Mouse (Mus musculus) gastrocnemius, adult 2 months (tissue): Measurements from ENCODE around the gene Hsd17b2. TPM values are rescaled to one million over a fixed set of nuclear protein-coding genes. Genes with fewer than 3 reads are reported as not detected.
A peak's percentile ranks its signal among the peaks of the same experiment; 100 is the strongest.
"Not testable (repeated sequence)": the region's sequence is repeated elsewhere in the genome, so short reads cannot be mapped to it uniquely, and the experiment has no call there.

Experiments
- DNase-seq: peaks from one replicate; pipeline ENCODE4 v3.0.0; 2022
- H3K27ac ChIP-seq: fragments of 200-600 bp; 2 replicates; pipeline ENCODE4 v1.8.1; 2022; ENCODE audit warnings: mild to moderate bottlenecking
- H3K4me3 ChIP-seq: fragments of 200-600 bp; 2 replicates; pipeline ENCODE4 v1.8.1; 2022; ENCODE audit warnings: mild to moderate bottlenecking, moderate library complexity
- CTCF ChIP-seq: fragments of 200-600 bp; IDR thresholded peaks from 2 replicates; pipeline ENCODE4 v1.8.1; 2022; ENCODE audit warnings: antibody characterized with exemption, mild to moderate bottlenecking, moderate library complexity
- intact Hi-C: fragments of 180-260 bp; cut with DNase I; formaldehyde crosslinking; loops from one replicate; pipeline ENCODE4 v1.15.1; 2025
- total RNA-seq, 2 experiments: library from RNA; stranded (reverse); gene quantifications; 2 replicates each; pipeline ENCODE4 v1.2.3; 2021

The Hsd17b2 gene
- total RNA-seq, 2 experiments from 2014 or later: not detected

GRCm38 (mm10) chr8:117727561-117727960 is 25.9 kb downstream of the Hsd17b2 start:
- Histone ChIP-seq H3K4me3 (no peak overlapping the region), H3K27ac (no peak overlapping the region)
- intact Hi-C loops: no loop called here
- DNase-seq: no peak
- peak; percentile 41 for TF ChIP-seq CTCF

DNA sequence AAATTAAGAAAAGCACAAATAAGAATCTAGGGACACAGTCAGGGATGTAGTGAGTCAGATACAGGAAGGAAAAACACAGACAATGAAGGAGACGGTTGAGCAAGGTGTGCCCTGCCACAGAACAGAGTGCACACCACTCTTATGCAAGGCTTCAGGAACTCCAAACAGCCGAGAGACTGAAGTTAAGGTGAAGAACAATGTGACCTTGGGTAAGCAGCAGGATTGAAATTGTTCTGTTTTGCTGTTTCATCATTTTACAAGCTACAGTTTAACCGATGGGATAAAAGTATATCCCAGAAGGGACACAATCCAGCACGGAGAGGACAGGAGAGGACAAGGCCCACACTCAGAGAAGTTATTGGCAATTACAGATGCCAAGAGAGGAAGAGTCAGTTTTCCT is 26.5 kb downstream of the Hsd17b2 start:
- intact Hi-C loops: no loop called here
- Histone ChIP-seq H3K4me3 (no peak overlapping the region), H3K27ac (no peak overlapping the region)
- no peak for DNase-seq
- no peak for TF ChIP-seq CTCF

- Histone ChIP-seq H3K27ac (no peak overlapping the region), H3K4me3 (no peak overlapping the region)
- TF ChIP-seq CTCF: no peak
- DNase-seq: no peak
- intact Hi-C loops: no loop called here
Measured at GRCm38 (mm10) chr8:117730980-117731379, 29.3 kb downstream of the Hsd17b2 start.

DNA sequence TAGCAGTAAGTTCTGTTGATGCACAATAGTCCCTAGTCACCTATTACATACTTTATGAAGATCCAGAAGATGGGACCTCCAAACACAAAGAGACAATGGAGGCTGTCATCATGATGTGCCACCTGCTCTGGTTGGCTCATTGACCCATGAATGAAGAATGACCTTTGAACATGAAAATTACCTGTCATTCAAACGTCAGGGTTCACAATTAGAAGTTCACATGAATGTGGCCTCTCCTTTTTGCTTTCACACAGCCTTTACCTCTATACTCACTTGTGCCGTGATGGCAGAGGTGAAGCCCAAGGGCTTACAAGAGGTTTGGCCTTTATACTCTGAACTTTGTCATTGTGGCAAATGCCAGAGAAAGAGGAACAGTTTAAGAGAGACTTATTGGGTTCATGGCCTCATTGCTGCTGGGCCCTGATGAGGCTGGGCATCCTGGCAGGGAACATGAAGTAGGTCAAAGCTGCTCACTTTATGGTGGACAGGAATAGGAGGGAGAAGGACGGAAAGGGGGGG is 35.0 kb downstream of the Hsd17b2 start:
- intact Hi-C loops: no loop called here
- Histone ChIP-seq H3K4me3 (no peak overlapping the region), H3K27ac (no peak overlapping the region)
- no peak for TF ChIP-seq CTCF
- DNase-seq: no peak

DNA sequence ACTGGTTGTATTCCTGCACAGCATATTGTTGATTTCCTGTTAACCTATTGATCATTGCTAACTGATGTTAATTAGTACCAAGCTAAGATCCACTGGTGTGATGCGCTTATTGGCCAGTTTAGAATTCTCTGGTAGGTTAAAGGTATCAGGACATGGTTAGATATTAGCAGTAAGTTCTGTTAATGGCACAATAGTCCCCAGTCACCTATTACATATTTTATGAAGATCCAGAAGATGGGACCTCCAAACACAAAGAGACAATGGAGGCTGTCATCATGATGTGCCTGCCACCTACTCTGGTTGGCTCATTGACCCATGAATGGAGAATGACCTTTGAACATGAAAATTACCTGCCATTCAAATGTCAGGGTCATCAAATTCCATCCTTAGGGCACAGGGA is 36.5 kb downstream of the Hsd17b2 start:
- H3K4me3 ChIP-seq, intact Hi-C loops, DNase-seq, H3K27ac ChIP-seq: not testable (repeated sequence)

- no peak for DNase-seq
- no peak for TF ChIP-seq CTCF
- intact Hi-C loops: no loop called here
Measured at GRCm38 (mm10) chr8:117740387-117740998, 38.8 kb downstream of the Hsd17b2 start.

DNA sequence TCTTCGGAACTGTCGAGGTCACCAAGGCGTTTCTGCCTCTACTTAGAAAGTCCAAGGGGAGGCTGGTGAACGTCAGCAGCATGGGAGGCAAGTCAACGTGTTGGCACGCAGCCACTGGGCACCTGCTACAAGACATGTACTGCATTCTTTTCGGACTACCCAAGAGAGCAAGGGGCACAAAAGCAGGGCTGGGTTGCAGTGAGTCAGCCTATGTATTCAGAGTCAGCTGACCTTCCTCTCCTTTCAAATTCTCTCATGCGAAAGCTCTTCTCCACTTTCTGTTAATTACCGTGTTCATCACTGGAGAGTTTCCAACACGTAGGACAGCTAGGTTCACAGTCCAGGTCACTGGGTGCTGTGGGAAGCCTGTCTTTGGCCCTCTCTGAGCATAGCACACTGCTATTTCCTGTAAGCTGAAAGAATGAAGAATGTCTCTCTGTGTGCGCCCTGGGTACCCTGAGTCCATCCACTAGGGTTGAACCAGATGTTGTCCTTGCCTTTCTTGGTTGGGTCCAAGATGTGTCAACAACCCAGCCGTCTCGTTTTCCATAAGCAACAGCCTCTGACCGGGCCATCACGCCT is 40.8 kb downstream of the Hsd17b2 start:
- no peak for TF ChIP-seq CTCF
- Histone ChIP-seq H3K27ac (no peak overlapping the region), H3K4me3 (no peak overlapping the region)
- intact Hi-C loops: no loop called here
- no peak for DNase-seq

More at GRCm38 (mm10) chr8:117740387-117740998, 38.8 kb downstream of the Hsd17b2 start:
- no peak overlapping the region for H3K4me3 ChIP-seq
- H3K27ac ChIP-seq: no peak overlapping the region

- no peak overlapping the region for H3K27ac ChIP-seq
- intact Hi-C loops: no loop called here
- DNase-seq: no peak
- H3K4me3 ChIP-seq: no peak overlapping the region
- no peak for TF ChIP-seq CTCF
Measured at GRCm38 (mm10) chr8:117746651-117747050, 44.9 kb downstream of the Hsd17b2 start.

- Histone ChIP-seq H3K27ac (no peak overlapping the region), H3K4me3 (no peak overlapping the region)
- intact Hi-C loops: no loop called here
- TF ChIP-seq CTCF: no peak
- DNase-seq: no peak
Measured at GRCm38 (mm10) chr8:117747428-117747827, 45.7 kb downstream of the Hsd17b2 start.

DNA sequence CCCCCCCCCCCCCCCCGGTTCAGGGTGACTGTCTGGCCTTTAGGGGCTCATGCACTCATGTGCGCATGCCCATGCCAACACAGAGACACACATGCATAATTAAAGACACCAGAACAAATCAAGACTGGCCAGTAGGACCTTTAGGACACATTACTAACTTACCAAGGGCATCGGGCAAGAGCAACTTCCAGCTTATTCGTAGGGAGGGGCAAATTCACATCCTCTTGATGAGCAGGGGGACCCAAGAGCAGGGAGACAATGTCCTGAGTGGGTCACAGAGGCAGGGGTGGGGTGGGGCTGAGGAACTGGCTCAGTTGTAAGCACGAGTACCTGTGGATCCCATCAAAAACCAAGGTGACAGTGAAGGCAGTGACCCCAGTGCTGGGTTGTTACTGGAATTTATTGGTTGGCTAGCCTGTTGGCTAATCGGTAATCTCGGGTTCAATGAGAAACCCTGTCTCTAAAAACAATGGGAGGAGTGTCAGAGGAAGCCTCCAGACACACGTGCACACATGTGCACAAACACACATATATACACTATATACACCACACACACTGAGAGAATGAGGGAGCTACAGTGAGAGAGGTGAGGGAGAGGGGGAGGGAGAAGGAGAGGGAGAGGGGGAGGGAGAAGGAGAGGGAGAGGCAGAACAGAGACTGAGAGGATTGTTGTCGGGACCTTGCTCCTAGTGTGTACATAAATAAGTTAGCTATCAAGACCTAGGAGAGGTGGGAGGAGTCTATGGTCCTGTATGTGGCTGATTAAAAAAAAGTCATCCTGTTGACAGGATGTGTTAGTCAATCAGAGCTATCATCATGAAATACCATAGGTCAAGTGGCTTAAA is 46.4 kb downstream of the Hsd17b2 start:
- TF ChIP-seq CTCF: no peak
- H3K4me3 ChIP-seq: no peak overlapping the region
- no peak overlapping the region for H3K27ac ChIP-seq
- no peak for DNase-seq
- intact Hi-C loops: no loop called here

DNA sequence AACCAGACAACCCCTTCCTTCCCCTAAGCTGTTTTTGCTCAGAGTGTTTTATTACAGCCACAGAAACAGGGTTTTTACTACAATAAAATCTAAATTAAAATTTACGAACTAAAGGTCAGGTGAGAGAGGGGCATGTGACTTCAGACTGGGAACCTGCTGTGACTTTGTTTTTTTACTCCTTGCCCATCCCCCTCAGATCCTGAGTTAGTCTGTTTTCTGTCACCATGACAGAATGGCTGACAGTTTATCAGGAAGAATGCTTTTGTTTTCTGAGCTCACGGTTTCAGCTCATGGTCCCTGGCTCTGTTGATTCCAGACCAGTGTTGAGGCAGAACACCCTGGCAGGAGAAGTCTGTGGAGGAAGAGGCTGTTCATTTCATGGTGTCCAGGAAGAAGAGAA is 47.7 kb downstream of the Hsd17b2 start:
- no peak overlapping the region for H3K4me3 ChIP-seq
- intact Hi-C loops: no loop called here
- TF ChIP-seq CTCF: no peak
- no peak overlapping the region for H3K27ac ChIP-seq
- no peak for DNase-seq

DNA sequence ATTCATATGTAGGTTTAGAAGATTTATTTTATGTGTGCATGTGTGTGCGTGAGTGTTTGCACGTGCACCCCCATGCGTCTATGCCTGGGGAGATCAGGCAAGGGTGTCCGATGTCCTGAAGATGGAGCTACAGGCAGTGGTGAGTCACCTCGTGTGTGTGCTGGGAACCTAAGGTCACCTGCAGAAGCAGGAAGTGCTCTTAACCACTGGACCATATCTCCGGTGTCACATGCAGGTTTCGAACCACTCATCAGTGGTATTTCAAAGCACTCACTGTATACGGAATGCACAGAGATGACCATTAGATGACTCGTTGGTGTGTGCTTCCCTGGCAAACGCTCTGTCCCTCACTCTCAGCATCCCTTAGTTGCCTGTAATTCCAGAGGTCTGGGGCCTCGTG is 56.2 kb downstream of the Hsd17b2 start:
- Histone ChIP-seq H3K27ac (no peak overlapping the region), H3K4me3 (no peak overlapping the region)
- intact Hi-C loops: no loop called here
- no peak for TF ChIP-seq CTCF
- no peak for DNase-seq

DNA sequence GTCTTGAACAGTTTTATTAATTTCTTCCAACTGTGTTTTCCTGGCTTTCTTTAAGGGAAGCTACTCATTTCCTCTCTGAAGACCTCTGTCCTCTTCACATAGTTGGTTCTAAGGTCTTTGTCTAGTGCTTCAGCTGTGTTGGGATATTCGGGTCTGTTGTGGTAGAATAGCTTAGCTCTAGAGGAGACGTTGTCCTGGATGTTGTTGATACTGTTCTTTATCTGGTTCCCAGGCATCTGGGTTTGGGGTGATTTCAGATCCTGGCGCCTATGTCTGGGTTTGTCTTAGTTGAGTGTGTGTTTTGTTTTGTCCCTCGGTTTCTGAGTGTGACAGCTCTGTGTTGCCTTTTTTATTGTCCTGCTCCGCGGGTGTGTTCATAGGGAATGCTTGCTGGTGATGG is 61.1 kb downstream of the Hsd17b2 start:
- TF ChIP-seq CTCF: no peak
- H3K4me3 ChIP-seq: no peak overlapping the region
- intact Hi-C loops: no loop called here
- no peak for DNase-seq
- no peak overlapping the region for H3K27ac ChIP-seq
